Mouse (Mus musculus) limb, embryonic 14.5 days (tissue): ENCODE measurements around the gene Nmb. TPM values are rescaled to one million over a fixed set of nuclear protein-coding genes. Genes with fewer than 3 reads are reported as not detected.

Source experiments
- ATAC-seq: fragments of 200-750 bp; cut with Nextera tagmentation; 2 replicates; pipeline ENCODE4 v1.8.0; 2017; ENCODE audit warnings: low read depth, moderate number of reproducible peaks, moderate TSS enrichment; ENCODE audit not compliant: low FRiP score
- DNase-seq: peaks from one replicate; pipeline ENCODE4 v3.0.0-alpha.2; 2015; ENCODE audit warnings: low spot score
- H3K27ac ChIP-seq: fragments of 300-500 bp; sonication (generic); replicated peaks from 2 replicates; pipeline ENCODE4 v1.5.1; 2014; ENCODE audit warnings: low read depth, mild to moderate bottlenecking, low read length, moderate library complexity, mixed read lengths
- H3K27me3 ChIP-seq: fragments of 300-500 bp; sonication (generic); 2 replicates; pipeline ENCODE4 v1.6.1; 2014; ENCODE audit warnings: low read length, mixed read lengths; ENCODE audit not compliant: control insufficient read depth, insufficient read depth
- H3K36me3 ChIP-seq: fragments of 300-500 bp; sonication (generic); 2 replicates; pipeline ENCODE4 v1.6.1; 2014; ENCODE audit warnings: mild to moderate bottlenecking, low read length, moderate library complexity, mixed read lengths; ENCODE audit not compliant: control insufficient read depth, insufficient read depth
- H3K4me1 ChIP-seq: fragments of 300-500 bp; sonication (generic); 2 replicates; pipeline ENCODE4 v1.6.1; 2014; ENCODE audit warnings: antibody characterized with exemption, low read length, mixed read lengths; ENCODE audit not compliant: control insufficient read depth, insufficient read depth
- H3K4me2 ChIP-seq: fragments of 300-500 bp; sonication (generic); replicated peaks from 2 replicates; pipeline ENCODE4 v1.6.1; 2014; ENCODE audit warnings: low read depth, mild to moderate bottlenecking, low read length, moderate library complexity; ENCODE audit not compliant: severe bottlenecking
- H3K4me3 ChIP-seq: fragments of 300-500 bp; sonication (generic); replicated peaks from 2 replicates; pipeline ENCODE4 v1.5.1; 2014; ENCODE audit warnings: low read length
- H3K9ac ChIP-seq: fragments of 300-500 bp; sonication (generic); 2 replicates; pipeline ENCODE4 v1.6.1; 2014; ENCODE audit warnings: mild to moderate bottlenecking, low read depth, low read length, moderate library complexity; ENCODE audit not compliant: severe bottlenecking
- H3K9me3 ChIP-seq: fragments of 300-500 bp; sonication (generic); 2 replicates; pipeline ENCODE4 v1.6.1; 2016; ENCODE audit warnings: low read length; ENCODE audit not compliant: control insufficient read depth
- POLR2A ChIP-seq: fragments of 200-500 bp; IDR thresholded peaks from 2 replicates; pipeline ENCODE4 v1.8.0; 2012; ENCODE audit warnings: inconsistent platforms, mild to moderate bottlenecking, moderate library complexity, borderline replicate concordance; ENCODE audit not compliant: insufficient read depth, insufficient read length; ENCODE audit errors: extremely low read depth
- WGBS: fragments of 180-500 bp; shearing (Covaris S2); extraction: QIAGEN DNeasy Blood & Tissue Kit; methylation state at CpG from one replicate; pipeline ENCODE4 v1.1.7; 2014; 5-methylcytosine and 5-hydroxymethylcytosine counted together
- polyA plus RNA-seq, 2 experiments: library from polyadenylated mRNA; depleted of rRNA in 1 of 2; stranded (reverse) in 1 of 2; unstranded in 1 of 2; fragments of >200 nt; fragmentation: Nextera tagmentation in 1 of 2; extraction: Ambion mirVana in 1 of 2; gene quantifications; 2 replicates each; pipeline versions ENCODE4 v1.2.1 to v1.2.3; 2012 to 2014

Gene Nmb
- polyA plus RNA-seq, 2 experiments: 4.9 to 8.3 TPM

GRCm38 (mm10) chr7:80911053-80911452, 6.2 kb upstream of the Nmb start:
- ATAC-seq (no peak), DNase-seq (no peak)
- Histone ChIP-seq H3K27ac (no peak overlapping the region), H3K4me3 (no peak overlapping the region), H3K4me1 (no peaks in the 10 kb centered on the region), H3K9ac (no peak overlapping the region), H3K9me3 (no peaks in the 10 kb centered on the region), H3K27me3 (no peaks in the 10 kb centered on the region), H3K36me3 (peaks cover 71% of the 10 kb centered on the region), H3K4me2 (no peak overlapping the region)
- TF ChIP-seq POLR2A: no peak
- WGBS: 77% methylated on average over 7 of the region's 7 CpGs

GRCm38 (mm10) chr7:80903625-80904422, 1.1 kb downstream of the Nmb start:
- no peaks in the 10 kb centered on the region for H3K27me3 ChIP-seq
- peaks cover 13% of the 10 kb centered on the region; the same call in 1 of the 2 replicates for H3K36me3 ChIP-seq
- H3K9ac ChIP-seq: peak overlapping the region; percentile 62; the same call in 1 of the 2 replicates
- no peaks in the 10 kb centered on the region for H3K9me3 ChIP-seq
- H3K4me2 ChIP-seq: peak overlapping the region; percentile 96; the same call in 1 of the 2 replicates
- TF ChIP-seq POLR2A: no peak
- H3K4me3 ChIP-seq: peak overlapping the region; percentile 44; the same call in 1 of the 2 replicates
- no peak overlapping the region for H3K27ac ChIP-seq
- WGBS: 84% methylated on average over 11 of the region's 11 CpGs
- ATAC-seq (no peak), DNase-seq (no peak)
- H3K4me1 ChIP-seq: peaks cover 13% of the 10 kb centered on the region

- H3K27ac ChIP-seq: peak overlapping the region; percentile 55; the same call in 1 of the 2 replicates
Measured at GRCm38 (mm10) chr7:80901541-80902274, 3.2 kb downstream of the Nmb start.

GRCm38 (mm10) chr7:80900944-80901501, 3.9 kb downstream of the Nmb start, which contains the start of gene Wdr73:
Wdr73 (minus strand) TSS chr7:80901269.
- no peaks in the 10 kb centered on the region for H3K9me3 ChIP-seq
- ATAC-seq (peak; percentile 94), DNase-seq (peak; percentile 93)
- H3K27me3 ChIP-seq: no peaks in the 10 kb centered on the region
- H3K4me3 ChIP-seq: peak within 1 kb of the TSS; percentile 78
- H3K9ac ChIP-seq: peak within 1 kb of the TSS; percentile 71
- peak within 1 kb of the TSS; percentile 55; the same call in 1 of the 2 replicates for H3K27ac ChIP-seq
- peak; percentile 94; the same call in 1 of the 2 replicates for TF ChIP-seq POLR2A
- peaks cover 13% of the 10 kb centered on the region for H3K4me1 ChIP-seq
- under 1% methylated on average over 35 of the region's 36 CpGs for WGBS
- H3K36me3 ChIP-seq: peaks cover 21% of the 10 kb centered on the region
- peak within 1 kb of the TSS; percentile 74 for H3K4me2 ChIP-seq

More at GRCm38 (mm10) chr7:80901541-80902274, 3.2 kb downstream of the Nmb start:
- Histone ChIP-seq H3K4me1 (peaks cover 13% of the 10 kb centered on the region), H3K36me3 (peaks cover 18% of the 10 kb centered on the region), H3K4me3 (peak overlapping the region; percentile 78), H3K4me2 (peak overlapping the region; percentile 74), H3K27me3 (no peaks in the 10 kb centered on the region), H3K9me3 (no peaks in the 10 kb centered on the region), H3K9ac (peak overlapping the region; percentile 71)
- TF ChIP-seq POLR2A: no peak
- WGBS: 28% methylated on average over 15 of the region's 15 CpGs
- ATAC-seq (0 out of 2 replicates have a peak, but pooled peaks have one; percentile 13), DNase-seq (no peak)

GRCm38 (mm10) chr7:80897721-80898120, 7.2 kb downstream of the Nmb start:
- no peak overlapping the region for H3K9ac ChIP-seq
- no peak overlapping the region for H3K4me2 ChIP-seq
- H3K36me3 ChIP-seq: peaks cover 42% of the 10 kb centered on the region
- H3K27ac ChIP-seq: no peak overlapping the region
- WGBS: 88% methylated on average over 4 of the region's 4 CpGs
- DNase-seq: no peak
- H3K4me1 ChIP-seq: peaks cover 8% of the 10 kb centered on the region
- ATAC-seq: no peak
- TF ChIP-seq POLR2A: no peak
- H3K9me3 ChIP-seq: no peaks in the 10 kb centered on the region
- H3K4me3 ChIP-seq: no peak overlapping the region
- H3K27me3 ChIP-seq: no peaks in the 10 kb centered on the region
